Mouse (Mus musculus) limb, embryonic 11.5 days (tissue): Measurements from ENCODE around the gene Cdc25b. TPM values are rescaled to one million over a fixed set of nuclear protein-coding genes. Genes with fewer than 3 reads are reported as not detected.

Source experiments
- ATAC-seq: fragments of 200-750 bp; cut with Nextera tagmentation; 2 replicates; pipeline ENCODE4 v1.8.0; 2017; ENCODE audit warnings: low read depth; ENCODE audit not compliant: insufficient number of reproducible peaks, low FRiP score, low TSS enrichment
- DNase-seq: peaks from one replicate; pipeline ENCODE4 v3.0.0-alpha.2; 2015; ENCODE audit warnings: low spot score
- H3K27ac ChIP-seq: fragments of 300-500 bp; sonication (generic); replicated peaks from 2 replicates; pipeline ENCODE4 v1.5.1; 2014; ENCODE audit warnings: low read depth, mild to moderate bottlenecking, low read length
- H3K27me3 ChIP-seq: fragments of 300-500 bp; sonication (generic); 2 replicates; pipeline ENCODE4 v1.6.1; 2014; ENCODE audit warnings: mild to moderate bottlenecking, low read length, mixed read lengths; ENCODE audit not compliant: control insufficient read depth, insufficient read depth
- H3K36me3 ChIP-seq: fragments of 300-500 bp; sonication (generic); 2 replicates; pipeline ENCODE4 v1.6.1; 2014; ENCODE audit warnings: mild to moderate bottlenecking, low read length, moderate library complexity, mixed read lengths; ENCODE audit not compliant: control insufficient read depth, insufficient read depth
- H3K4me1 ChIP-seq: fragments of 300-500 bp; sonication (generic); 2 replicates; pipeline ENCODE4 v1.6.1; 2014; ENCODE audit warnings: low read length, mixed read lengths; ENCODE audit not compliant: control insufficient read depth, insufficient read depth
- H3K4me2 ChIP-seq: fragments of 300-500 bp; sonication (generic); 2 replicates; pipeline ENCODE4 v1.6.1; 2014; ENCODE audit warnings: low read depth, mild to moderate bottlenecking, moderate library complexity; ENCODE audit not compliant: severe bottlenecking
- H3K4me3 ChIP-seq: fragments of 300-500 bp; sonication (generic); 2 replicates; pipeline ENCODE4 v1.5.1; 2014; ENCODE audit warnings: low read depth, low read length
- H3K9ac ChIP-seq: fragments of 300-500 bp; sonication (generic); 2 replicates; pipeline ENCODE4 v1.6.1; 2014; ENCODE audit warnings: mild to moderate bottlenecking, low read length
- H3K9me3 ChIP-seq: fragments of 300-500 bp; sonication (generic); 2 replicates; pipeline ENCODE4 v1.6.1; 2016; ENCODE audit warnings: low read length; ENCODE audit not compliant: control insufficient read depth
- WGBS: fragments of 180-500 bp; shearing (Covaris S2); extraction: QIAGEN DNeasy Blood & Tissue Kit; methylation state at CpG from one replicate; pipeline ENCODE4 v1.1.7; 2014; 5-methylcytosine and 5-hydroxymethylcytosine counted together
- polyA plus RNA-seq: library from polyadenylated mRNA; unstranded; fragments of >200 nt; fragmentation: Nextera tagmentation; extraction: Ambion mirVana; gene quantifications from 2 replicates; pipeline ENCODE4 v1.2.1, GENCODE M21; 2014

The Cdc25b gene
- polyA plus RNA-seq, 1 experiment from 2014 or later = 48.7 TPM

DNA sequence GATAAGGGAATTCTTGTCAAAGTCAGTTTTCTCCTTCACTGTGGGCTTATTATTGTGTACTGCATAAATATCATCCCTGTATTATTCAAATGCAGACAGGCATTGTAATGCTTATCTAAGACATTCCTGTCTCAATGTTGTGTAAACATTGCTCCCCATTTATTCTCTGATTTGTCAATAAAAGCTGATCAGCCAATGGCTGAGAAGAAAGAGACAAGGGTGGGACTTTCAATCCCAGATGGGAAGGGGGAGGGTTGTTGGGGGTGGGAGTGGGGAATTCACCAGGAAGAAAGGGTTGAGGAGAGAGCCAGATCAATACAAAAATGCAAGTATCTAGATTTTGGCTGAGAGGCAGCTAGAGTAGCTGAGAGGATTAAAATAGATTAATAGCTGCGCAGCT, 17.8 kb upstream of the Cdc25b start:
- Histone ChIP-seq H3K4me3 (no peak overlapping the region), H3K9me3 (no peaks in the 10 kb centered on the region; the same call in 1 of the 2 replicates), H3K36me3 (no peaks in the 10 kb centered on the region), H3K27me3 (peaks cover 36% of the 10 kb centered on the region), H3K27ac (no peak overlapping the region), H3K4me2 (no peak overlapping the region), H3K4me1 (peaks cover 7% of the 10 kb centered on the region), H3K9ac (no peak overlapping the region)
- ATAC-seq = no peak
- DNase-seq = no peak
- whole genome bisulfite sequencing = 77% methylated on average over 1 of the region's 1 CpGs

DNA sequence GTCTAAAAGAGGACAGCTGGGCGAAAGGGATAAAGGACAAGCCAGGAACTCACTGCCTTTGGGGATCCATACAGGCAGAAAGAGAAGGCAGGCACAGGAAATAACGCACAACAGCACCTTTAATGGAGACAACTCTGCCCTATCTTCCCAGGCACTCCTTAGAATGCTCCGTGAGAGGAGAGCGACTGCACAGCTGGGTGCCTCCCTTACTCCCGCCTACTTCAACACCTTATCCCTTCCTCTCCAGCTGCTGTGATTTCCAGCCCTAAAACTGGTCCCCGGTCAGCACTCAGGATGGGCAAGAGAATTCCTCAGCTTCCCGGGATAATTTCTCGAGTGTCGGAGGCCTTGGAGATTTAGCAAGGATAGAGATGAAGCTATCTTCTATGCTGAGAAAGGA, 15.8 kb upstream of the Cdc25b start:
- H3K27ac ChIP-seq = no peak overlapping the region
- peak overlapping the region; percentile 26 for H3K4me3 ChIP-seq
- no peak overlapping the region for H3K9ac ChIP-seq
- peaks cover 10% of the 10 kb centered on the region for H3K4me1 ChIP-seq
- peaks cover 36% of the 10 kb centered on the region for H3K27me3 ChIP-seq
- WGBS = 7% methylated on average over 9 of the region's 9 CpGs
- no peaks in the 10 kb centered on the region for H3K36me3 ChIP-seq
- no peak for ATAC-seq
- H3K4me2 ChIP-seq = peak overlapping the region; percentile 47
- no peaks in the 10 kb centered on the region for H3K9me3 ChIP-seq
- DNase-seq = no peak

DNA sequence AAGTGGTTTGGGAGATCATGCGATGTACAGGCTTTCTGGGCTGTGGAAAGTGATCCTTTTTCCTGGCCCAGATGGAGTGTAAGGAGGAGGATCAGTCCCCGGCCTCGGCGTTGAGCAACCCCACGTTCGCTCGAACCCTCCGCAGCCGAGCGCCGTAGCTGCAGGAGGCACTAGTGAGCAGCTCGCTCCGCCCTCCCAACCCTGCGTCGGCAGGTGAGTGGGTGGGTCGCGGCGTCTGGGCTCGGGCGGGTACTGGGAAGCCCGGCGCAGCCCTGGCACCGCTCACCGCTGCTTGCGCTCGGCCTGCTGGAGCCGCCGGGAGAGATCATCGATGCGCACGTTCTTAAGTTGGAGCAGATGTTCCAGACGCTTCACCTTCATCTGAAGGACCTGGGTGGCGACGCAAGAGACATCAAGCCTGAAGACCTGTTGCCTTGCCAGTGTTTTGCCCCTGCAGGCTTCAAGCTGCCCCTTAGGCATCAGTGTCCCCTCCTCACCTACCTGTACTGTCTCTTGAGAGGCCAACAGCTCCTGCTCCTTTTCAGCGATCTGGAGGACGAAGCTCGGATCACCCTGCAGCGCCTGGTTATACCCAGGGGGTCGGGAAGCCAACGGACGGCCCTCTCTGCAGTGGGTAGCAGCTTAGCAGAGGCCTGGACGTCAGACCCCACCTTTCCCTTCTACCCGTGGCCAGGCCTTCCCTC, 15.2 kb upstream of the Cdc25b start:
- no peaks in the 10 kb centered on the region for H3K9me3 ChIP-seq
- H3K27me3 ChIP-seq = peaks cover 36% of the 10 kb centered on the region
- peak overlapping the region; percentile 47 for H3K4me2 ChIP-seq
- H3K4me3 ChIP-seq = peak overlapping the region; percentile 26
- H3K9ac ChIP-seq = no peak overlapping the region
- peaks cover 10% of the 10 kb centered on the region for H3K4me1 ChIP-seq
- 2% methylated on average over 42 of the region's 43 CpGs for WGBS
- no peaks in the 10 kb centered on the region for H3K36me3 ChIP-seq
- ATAC-seq (no peak), DNase-seq (peak; percentile 54)
- no peak overlapping the region for H3K27ac ChIP-seq

DNA sequence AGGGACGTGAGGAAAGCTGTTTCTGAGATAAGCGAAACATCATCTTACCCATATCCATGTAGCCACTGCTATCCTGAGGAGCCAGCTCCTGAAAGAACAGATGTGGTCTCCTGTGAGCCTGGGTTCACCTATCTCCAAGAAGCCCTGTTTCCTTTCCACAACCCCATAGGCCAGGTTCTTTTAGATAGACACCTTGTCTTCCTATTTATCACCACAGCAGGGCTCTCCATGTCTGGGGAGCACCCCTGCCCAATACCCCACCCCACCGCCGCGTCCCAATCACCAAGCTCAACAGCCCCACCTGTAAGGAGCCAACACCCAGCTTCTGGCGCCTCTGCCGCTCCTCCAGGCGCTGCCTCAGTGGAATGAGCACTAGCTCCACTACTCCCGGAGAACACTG, 14.4 kb upstream of the Cdc25b start:
- peaks cover 12% of the 10 kb centered on the region for H3K4me1 ChIP-seq
- no peak overlapping the region for H3K27ac ChIP-seq
- H3K4me2 ChIP-seq = no peak overlapping the region
- H3K4me3 ChIP-seq = no peak overlapping the region
- DNase-seq = peak; percentile 20
- no peaks in the 10 kb centered on the region for H3K9me3 ChIP-seq
- no peak for ATAC-seq
- no peaks in the 10 kb centered on the region for H3K36me3 ChIP-seq
- H3K9ac ChIP-seq = no peak overlapping the region
- peaks cover 36% of the 10 kb centered on the region for H3K27me3 ChIP-seq
- 35% methylated on average over 9 of the region's 9 CpGs for WGBS

DNA sequence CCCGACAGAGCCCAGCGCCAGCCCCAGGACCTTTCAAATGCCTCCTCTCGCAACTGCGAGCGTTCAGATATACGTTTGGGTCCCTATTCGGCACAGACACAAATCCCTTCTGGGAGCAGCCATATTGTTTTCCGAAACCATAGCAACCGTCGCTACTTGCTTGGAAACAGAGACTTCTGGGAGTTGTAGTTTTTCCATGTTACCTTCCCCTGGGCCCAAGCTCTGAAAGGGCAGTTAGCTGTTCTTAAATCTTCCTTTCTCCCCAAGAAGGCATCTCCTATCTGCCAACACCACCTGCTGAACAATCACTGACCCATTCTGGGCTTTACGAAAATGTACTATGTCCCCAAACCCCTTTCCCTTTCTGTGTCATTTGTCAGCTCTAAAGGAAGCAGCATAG, 12.0 kb upstream of the Cdc25b start:
- H3K27ac ChIP-seq = no peak overlapping the region
- H3K4me1 ChIP-seq = peaks cover 31% of the 10 kb centered on the region
- WGBS = 5% methylated on average over 11 of the region's 11 CpGs
- H3K9ac ChIP-seq = no peak overlapping the region
- H3K27me3 ChIP-seq = peaks cover 36% of the 10 kb centered on the region
- ATAC-seq (peak; percentile 24; the same call in 1 of the 2 replicates), DNase-seq (peak; percentile 73)
- H3K36me3 ChIP-seq = no peaks in the 10 kb centered on the region
- no peaks in the 10 kb centered on the region for H3K9me3 ChIP-seq
- H3K4me2 ChIP-seq = peak overlapping the region; percentile 70
- H3K4me3 ChIP-seq = peak overlapping the region; percentile 20; the same call in 1 of the 2 replicates

DNA sequence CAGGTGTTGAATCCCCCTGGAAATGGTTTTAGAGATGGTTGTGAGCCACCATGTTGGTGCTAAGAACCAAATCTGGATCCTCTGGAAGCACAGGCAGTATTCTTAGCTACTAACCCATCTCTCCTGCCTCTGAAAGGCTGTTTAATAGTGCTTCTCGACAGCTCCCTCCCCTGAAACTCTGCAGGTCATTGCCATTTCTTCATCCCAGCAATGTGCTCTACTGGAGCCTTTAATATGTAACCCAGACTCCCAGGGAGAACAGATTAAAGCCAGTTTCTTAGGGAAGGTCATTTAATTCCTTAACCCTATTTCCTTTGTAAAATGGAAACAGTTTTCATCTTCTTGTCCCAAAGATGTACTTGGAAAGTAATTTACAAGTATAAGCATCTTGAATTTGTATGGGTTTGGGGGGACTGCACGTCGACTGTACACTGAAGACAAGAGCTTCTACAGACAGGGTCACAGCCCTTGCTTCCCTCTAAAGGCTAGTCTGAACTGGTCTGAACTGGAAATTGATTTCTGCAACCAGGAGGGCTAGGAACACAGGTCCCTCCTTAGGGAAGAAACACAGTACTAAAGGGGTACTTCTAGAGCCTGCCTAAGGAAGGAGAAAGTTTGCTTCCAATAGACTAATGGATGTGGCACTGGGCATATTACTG, 11.3 kb upstream of the Cdc25b start:
- Histone ChIP-seq H3K27ac (no peak overlapping the region), H3K9me3 (no peaks in the 10 kb centered on the region), H3K9ac (no peak overlapping the region), H3K4me2 (no peak overlapping the region), H3K36me3 (no peaks in the 10 kb centered on the region), H3K4me1 (peaks cover 31% of the 10 kb centered on the region), H3K27me3 (peaks cover 33% of the 10 kb centered on the region), H3K4me3 (no peak overlapping the region)
- DNase-seq (no peak), ATAC-seq (no peak)
- WGBS = 79% methylated on average over 3 of the region's 3 CpGs

DNA sequence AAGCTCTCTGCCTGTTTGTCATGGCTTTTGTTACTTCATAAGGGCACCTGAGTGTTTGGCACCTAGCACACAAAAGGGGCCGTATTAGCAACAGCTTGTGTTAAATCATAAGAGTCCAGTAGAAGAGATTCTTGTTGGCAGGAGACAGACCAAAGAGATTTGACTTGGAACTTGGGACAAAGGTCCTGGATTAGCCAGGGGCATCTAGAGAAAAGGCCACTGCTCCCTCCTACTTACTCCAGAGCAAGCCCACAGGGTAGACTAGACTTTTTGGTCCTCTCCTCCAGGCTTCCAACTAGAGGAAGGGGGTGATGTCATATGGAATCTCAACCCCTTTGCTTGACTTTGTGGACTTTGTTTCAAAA, 10.8 kb upstream of the Cdc25b start:
- DNase-seq (no peak), ATAC-seq (no peak)
- Histone ChIP-seq H3K4me1 (peaks cover 29% of the 10 kb centered on the region), H3K9me3 (no peaks in the 10 kb centered on the region), H3K36me3 (no peaks in the 10 kb centered on the region), H3K4me3 (no peak overlapping the region), H3K27ac (no peak overlapping the region), H3K27me3 (peaks cover 27% of the 10 kb centered on the region), H3K4me2 (no peak overlapping the region), H3K9ac (no peak overlapping the region)
- WGBS = 96% methylated on average over 1 of the region's 1 CpGs

DNA sequence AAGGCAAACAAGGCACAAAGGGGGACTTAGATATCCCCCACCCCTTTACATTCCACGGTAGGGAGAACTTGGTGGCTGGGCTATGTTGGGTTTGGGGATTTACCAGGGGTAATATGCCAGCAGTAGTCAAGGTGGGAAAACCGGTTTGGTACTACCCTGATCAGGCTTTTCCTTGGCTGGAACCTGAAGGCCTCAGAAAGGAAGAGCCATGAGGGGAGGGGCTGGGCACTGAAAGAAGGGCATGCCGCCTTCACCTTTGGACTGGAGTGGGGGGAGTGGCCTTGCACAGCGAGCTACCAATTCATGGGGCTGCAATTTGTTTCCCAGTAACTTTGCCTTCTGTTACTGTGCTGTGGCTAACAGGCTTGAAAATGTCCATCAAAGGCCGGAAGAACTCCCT, 10.3 kb upstream of the Cdc25b start:
- Histone ChIP-seq H3K27me3 (peaks cover 22% of the 10 kb centered on the region), H3K4me3 (no peak overlapping the region), H3K9me3 (no peaks in the 10 kb centered on the region), H3K4me2 (no peak overlapping the region), H3K9ac (no peak overlapping the region), H3K27ac (no peak overlapping the region), H3K36me3 (no peaks in the 10 kb centered on the region), H3K4me1 (peaks cover 25% of the 10 kb centered on the region)
- DNase-seq (no peak), ATAC-seq (no peak)
- 73% methylated on average over 5 of the region's 5 CpGs for WGBS
